Mouse (Mus musculus) retina, postnatal 7 days (tissue): ENCODE results near the gene Nlgn2.
"Not testable (repeated sequence)": the region's sequence is repeated elsewhere in the genome, so short reads cannot be mapped to it uniquely, and the experiment has no call there.

Experiments
- DNase-seq: peaks from one replicate; pipeline ENCODE4 v3.0.0-alpha.2; 2012; ENCODE audit warnings: low read depth, low spot score

The Nlgn2 gene

GRCm38 (mm10) chr11:69864138-69864860, 26.7 kb upstream of the Nlgn2 start:
- DNase-seq = no peak

GRCm38 (mm10) chr11:69863729-69864128, 26.1 kb upstream of the Nlgn2 start:
- DNase-seq = not testable (repeated sequence)

DNA sequence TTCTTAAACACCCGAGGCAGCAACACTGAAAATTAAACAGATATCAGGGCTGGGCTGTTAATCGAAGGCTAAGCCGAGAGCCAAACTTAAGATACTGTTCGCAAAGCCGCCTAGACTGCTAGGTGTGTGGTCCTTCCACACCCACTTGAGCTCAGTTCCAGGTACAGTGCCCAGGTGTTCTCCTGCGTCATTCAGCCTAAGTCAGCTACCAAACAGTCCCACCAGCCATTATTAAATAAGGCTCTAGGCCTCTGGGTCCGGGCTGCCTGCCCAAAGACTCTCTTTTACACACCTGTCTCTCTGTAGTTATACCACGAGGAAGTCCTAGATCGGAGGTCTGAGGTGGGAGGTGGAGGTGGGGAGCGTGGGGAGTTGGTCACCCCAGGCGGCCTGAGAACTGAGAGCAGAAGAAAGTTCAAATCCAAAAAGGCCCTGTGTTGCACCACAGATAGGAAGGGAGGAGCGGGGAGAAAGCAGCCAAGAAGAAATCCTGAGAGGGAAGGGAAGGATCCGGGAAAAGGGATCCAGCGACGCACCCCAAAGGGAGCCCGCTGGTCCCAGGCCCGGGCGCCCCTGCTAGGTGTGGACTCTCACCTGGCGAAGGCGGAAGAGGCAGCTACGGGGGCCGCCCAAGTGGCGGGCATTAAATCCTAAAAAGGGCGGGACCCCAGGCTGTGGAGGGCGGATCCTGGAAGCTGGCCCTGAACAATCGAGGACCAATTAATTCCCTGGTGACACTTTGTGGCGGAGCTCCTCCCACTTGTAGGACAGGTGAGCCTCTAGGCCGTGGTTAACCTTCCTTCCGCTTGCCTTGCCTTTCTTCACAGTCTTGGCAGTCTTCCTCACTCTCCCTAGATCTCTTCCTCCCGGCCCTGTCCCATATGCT, 20.8 kb upstream of the Nlgn2 start, which contains the start of gene Tnk1:
Gene Tnk1, minus strand, starts transcription at position 618 of the 886 bp plus-strand sequence.
- DNase-seq = no peak

- no peak for DNase-seq
These were observed 17.8 kb upstream of the Nlgn2 start for GRCm38 (mm10) chr11:69855347-69855746.

DNA sequence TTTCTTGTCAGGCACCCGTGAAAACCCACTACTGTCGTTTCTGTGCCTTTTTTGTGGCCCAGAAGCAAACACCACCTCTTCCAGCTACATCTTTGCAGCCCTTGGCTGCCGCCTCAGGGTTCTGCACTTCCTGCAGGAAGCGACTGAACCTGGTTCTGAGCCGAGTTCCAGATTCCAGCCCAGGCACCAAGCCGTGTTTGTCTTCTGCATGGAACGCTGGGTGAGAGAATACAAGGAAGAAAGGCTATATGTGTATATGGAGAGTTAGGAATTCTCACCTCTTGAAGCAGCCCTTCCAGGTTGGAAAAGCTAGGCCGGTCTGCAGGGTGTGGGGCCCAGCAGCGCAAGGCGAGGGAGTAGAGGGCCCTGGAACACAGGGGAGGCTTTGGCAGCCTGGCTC, 17.1 kb upstream of the Nlgn2 start:
- no peak for DNase-seq

- no peak for DNase-seq
These were observed 16.4 kb upstream of the Nlgn2 start for GRCm38 (mm10) chr11:69853994-69854393.

DNA sequence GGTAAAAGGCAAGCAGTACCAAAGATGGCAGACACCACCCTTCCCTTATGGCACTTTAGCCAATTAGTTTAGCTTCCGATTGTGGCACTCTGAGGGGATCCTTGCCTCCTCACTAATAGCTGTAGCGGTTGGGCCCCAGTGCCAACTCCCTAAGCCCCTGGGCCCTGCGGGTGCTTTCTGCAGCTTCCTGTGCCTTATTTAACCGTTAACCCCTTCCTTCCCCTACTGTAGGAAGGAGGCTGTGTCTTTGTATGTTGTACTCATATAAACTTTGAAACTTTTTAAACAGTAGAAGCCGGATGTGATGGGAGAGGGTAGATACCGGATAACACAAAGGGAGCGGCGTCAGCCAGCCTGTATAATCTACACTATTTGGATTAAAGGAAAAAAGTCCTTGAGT, 13.2 kb upstream of the Nlgn2 start:
- no peak for DNase-seq

- DNase-seq = no peak
These were observed 12.3 kb upstream of the Nlgn2 start for GRCm38 (mm10) chr11:69849884-69850283.

- DNase-seq = no peak
These were observed 11.5 kb upstream of the Nlgn2 start for GRCm38 (mm10) chr11:69849128-69849527.

GRCm38 (mm10) chr11:69848021-69848420, 10.4 kb upstream of the Nlgn2 start:
- no peak for DNase-seq

GRCm38 (mm10) chr11:69846738-69847688, 9.4 kb upstream of the Nlgn2 start:
- no peak for DNase-seq

- DNase-seq = peak; percentile 74
These were observed 8.7 kb upstream of the Nlgn2 start, which contains the start of gene Plscr3 for GRCm38 (mm10) chr11:69846198-69846680. Gene Plscr3 (plus strand): TSS chr11:69846376.

DNA sequence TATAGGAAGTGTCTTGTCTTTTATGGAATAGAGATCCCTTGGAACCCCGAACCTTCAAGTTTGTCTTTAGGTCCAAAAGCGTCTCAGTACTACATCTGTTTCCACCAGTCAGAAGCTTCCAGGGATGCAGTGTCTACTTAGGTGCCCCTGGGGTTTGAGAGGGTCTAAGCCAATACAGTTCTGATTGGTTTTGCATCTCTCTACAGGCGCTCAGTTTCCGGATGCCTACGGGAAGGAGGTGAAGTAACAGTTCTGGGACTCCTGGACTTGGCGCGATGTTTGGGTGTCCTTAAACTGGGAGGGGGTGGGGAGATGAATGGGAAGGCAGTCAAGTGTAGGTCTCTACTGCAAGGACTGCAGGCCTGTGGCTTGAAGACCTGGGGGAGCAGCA, 1.1 kb upstream of the Nlgn2 start:
- no peak for DNase-seq

GRCm38 (mm10) chr11:69837952-69838713, 549 bp upstream of the Nlgn2 start, which contains the start of gene Tmem256:
Gene Tmem256 (plus strand): TSS chr11:69838514.
- peak; percentile 92 for DNase-seq

DNA sequence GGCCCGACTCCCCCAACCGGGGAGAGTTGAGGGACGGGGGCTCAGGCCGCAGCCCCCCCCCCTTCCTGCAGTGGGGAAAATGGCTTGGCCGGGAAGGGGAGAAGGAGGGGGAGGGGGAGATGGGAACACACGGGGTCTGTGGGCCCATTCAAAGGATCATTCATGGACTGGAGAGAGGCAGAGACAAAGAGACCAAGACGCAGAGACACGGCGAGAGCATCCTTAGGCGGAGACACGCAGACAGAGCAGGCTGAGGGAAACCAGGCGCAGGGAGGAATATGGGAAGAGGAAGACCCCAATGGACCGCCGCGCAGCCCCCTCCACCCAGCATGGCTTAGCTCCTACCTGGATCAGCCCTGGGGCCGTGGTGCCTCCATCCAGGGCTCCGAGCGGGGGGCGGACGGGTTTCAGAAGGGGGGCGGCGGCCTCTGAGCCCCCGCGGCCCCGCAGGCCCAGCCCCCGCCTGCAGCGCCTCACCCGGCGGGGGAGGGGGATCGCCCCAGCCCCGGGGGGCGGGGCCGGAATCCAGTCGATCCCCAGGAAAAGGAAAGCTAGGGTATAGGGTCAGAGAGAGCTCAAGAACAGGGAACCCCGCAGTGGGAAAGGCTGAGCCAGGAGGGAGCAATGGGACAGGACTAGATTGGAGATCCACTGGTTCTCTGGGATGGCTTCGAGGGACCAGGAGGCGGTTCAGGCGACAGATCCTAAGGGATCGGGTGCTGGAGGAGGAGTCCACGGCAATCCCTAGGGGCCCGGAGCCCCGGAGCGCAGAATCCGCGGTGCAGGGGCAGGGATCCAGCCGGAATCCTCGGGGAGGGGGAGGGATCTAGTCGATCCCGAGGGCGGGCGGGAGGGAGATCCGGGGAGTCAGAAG, 644 bp downstream of the Nlgn2 start:
- DNase-seq = no peak

DNA sequence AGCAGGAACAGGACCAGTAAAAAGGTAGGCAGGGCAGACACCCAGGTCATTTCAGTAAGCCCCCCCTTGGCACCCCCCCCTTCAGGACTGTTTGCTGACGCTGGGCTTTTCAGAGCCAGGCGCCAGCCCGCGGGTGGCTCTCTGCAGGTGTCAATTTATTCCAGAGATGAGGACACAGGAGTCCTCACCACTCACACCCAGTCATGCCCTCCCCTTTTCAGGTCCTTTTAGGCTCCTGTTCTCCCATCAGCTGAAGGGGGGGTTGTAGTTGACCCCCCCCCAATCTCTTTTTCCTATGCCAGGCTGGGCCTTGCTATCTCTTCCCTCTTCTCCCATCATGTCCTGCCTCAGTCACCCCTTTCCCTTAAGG, 1.6 kb downstream of the Nlgn2 start:
- DNase-seq = no peak

DNA sequence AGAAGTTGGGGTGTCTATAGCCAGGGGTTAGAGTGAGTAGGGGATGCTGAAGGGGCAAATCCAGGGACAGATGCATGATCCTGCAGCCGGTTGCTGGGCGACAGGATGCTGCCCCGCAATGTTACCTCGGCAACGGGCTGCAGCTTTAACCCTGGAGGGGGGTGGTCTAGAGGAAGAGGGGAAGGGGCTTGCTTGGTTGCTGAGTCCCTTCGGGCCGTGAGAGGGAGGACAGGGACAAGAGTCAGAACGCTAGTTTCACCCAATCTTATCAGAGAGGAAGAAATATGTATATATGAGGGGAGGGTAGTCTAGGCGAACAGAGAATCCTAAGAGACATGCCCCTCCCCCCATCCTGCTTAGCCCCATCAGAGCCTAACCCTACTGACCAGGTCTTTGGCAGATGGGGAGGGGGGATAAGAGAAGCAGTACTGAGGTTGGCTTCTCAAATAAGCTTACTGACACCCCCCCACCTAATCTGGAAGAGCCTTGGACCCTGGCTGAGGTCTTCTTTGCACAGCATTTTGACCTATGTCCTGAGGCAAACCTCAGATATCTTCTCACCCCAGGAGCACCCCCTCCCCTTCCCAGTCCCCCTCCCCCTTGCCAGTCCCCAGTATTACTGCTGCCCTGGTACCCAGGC, 2.1 kb downstream of the Nlgn2 start:
- DNase-seq = no peak

DNA sequence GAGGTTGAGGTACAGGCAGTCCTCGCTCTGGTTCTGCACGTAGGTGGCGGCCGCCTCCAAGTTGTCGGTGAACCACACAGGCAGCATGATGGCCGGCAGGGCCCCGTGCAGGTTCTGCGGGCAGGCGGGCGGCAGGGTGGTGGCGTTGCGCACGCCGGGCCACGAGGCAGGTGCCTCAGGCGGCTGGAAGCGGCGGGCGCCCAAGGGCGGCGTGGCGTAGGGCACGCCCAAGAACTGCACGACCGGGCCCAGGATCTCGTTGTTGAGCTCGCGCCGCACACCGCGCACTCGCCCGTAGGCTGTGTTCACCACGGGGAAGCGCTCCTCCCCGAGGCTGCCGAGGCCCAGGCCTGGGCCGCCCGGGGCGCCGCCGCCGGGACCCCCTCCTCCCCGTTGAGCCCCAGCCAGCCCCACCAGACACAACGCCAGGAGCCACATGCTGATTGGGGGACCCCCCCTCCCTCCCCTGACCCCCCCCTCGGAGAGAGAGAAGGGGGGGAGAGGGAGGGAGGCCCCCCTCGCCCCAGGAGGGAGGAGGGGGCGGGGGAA, 3.5 kb downstream of the Nlgn2 start:
- DNase-seq = no peak

DNA sequence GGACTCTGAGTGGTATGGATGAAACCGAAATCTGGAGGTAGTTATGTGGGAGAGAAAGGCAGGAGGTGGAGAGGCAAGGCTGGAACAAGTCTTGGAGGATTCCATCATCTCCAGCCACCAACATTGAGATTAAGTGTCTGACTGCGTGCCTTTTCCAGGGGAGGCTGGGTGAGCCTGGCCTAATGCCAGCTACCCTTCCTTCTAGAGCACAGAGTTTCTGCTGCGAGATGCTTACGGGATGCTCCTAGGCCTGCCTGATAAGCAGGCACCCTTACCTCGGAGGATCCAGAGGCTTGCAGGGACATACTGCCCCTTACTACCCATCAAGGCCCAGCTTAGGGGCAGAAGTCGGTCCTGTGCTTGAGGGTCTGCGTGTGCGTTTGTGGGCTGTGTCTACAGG, 4.0 kb downstream of the Nlgn2 start:
- no peak for DNase-seq
